Mouse (Mus musculus): ENCODE data around the gene 4930430F08Rik. TPM values are rescaled to one million over a fixed set of nuclear protein-coding genes. Genes with fewer than 3 reads are reported as not detected.

The 4930430F08Rik gene
- 10 to 100 TPM; 22.7 to 27.2 TPM for total RNA-seq (2021)
- long read RNA-seq, experiment 1, transcript 4930430F08Rik-201 (7 exons, 2,564 nt), result major isoform, 9 of 17 reads
- long read RNA-seq, experiment 1, partial matches to known transcripts, result 6 of 17 reads
- long read RNA-seq, experiment 1, other reads (novel, unspliced or antisense), result 2 of 17 reads
- long read RNA-seq, experiment 2, transcript 4930430F08Rik-201 (7 exons, 2,564 nt), result major isoform, 15 of 24 reads
- long read RNA-seq, experiment 2, partial matches to known transcripts, result 5 of 24 reads
- long read RNA-seq, experiment 2, other reads (novel, unspliced or antisense), result 4 of 24 reads

- Histone ChIP-seq H3K4me3 (peak within 1 kb of the TSS; percentile 79), H3K27ac (peak within 1 kb of the TSS; percentile 87; the same call in 1 of the 2 replicates)
- DNase-seq (ENCODE audit: low spot score in 2 of 2), result no peak
- no peak for TF ChIP-seq CTCF (conservative IDR thresholded peaks at IDR 0.05)
These were observed at the start of gene 4930430F08Rik, which contains the start of gene 1700017N19Rik for GRCm38 (mm10) chr10:100590323-100590722. Gene 4930430F08Rik (minus strand): TSS chr10:100590423. Gene 1700017N19Rik (plus strand): TSS chr10:100590484.

DNA sequence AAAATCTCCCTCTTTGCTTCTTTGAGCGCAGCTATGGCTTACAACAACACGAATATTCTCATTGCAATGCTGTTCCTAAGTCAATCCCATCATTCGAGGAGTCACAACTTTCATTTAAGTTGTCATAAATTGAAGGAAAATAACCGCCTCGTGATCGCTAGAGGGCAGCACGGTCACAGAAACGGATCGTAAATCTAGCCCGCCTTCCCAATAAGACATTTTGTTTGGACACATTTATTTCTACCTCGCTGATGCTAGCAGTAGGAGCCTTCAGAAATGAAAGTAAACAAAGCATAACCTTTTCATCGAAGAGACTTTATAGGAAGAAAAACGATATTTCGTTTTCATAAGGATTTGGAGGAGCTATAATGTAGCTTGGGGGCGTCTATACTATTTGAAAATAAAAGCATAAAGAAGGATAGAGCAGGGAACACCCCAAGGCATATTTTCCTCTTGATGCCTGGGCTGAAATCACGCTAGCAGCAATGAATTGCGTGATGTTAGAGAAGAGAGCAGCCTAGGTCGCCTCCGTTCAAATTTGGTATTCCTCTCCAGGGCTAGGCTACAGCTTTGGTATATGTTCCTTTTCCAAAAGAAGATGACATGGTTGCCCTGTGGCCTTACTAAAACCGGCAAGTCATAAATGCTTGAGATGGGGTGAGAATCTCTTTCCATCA is 39.7 kb upstream of the 4930430F08Rik start:
- peak; percentile 34 to 64 for DNase-seq (ENCODE audit: low spot score in 2 of 2)
- Histone ChIP-seq H3K4me3 (peak overlapping the region; percentile 49), H3K27ac (peak overlapping the region; percentile 70)
- peak; percentile 88 for TF ChIP-seq CTCF (conservative IDR thresholded peaks at IDR 0.05)

GRCm38 (mm10) chr10:100622494-100622893 is 32.3 kb upstream of the 4930430F08Rik start:
- no peak overlapping the region for H3K27ac ChIP-seq
- DNase-seq (ENCODE audit: low spot score in 2 of 2), result no peak
- no peak for TF ChIP-seq CTCF (conservative IDR thresholded peaks at IDR 0.05)
- no peak overlapping the region for H3K4me3 ChIP-seq

DNA sequence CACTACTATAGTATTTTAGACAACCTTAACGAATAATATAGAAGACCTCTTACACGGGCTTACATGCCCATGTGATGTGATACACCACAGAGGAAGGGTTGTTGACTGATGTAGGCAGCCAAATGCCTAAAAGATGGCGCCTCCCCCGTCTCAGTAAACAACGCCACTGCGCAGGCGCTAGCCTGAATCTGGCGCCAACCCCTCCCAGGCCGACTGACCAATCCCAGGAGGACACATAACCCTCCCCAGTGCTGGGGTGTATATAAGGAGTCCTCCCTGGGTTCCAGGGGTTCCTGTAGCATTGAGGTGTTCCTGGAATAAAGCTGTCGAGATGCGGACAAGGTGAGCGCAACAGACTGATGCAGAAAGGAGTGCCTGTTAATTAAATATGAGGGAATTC is 29.8 kb upstream of the 4930430F08Rik start:
- Histone ChIP-seq H3K4me3 (no peak overlapping the region), H3K27ac (no peak overlapping the region)
- no peak for TF ChIP-seq CTCF (conservative IDR thresholded peaks at IDR 0.05)
- DNase-seq (ENCODE audit: low spot score in 2 of 2), result no peak

GRCm38 (mm10) chr10:100619474-100619873 is 29.3 kb upstream of the 4930430F08Rik start:
- DNase-seq (ENCODE audit: low spot score in 2 of 2), result no peak
- no peak overlapping the region for H3K4me3 ChIP-seq

DNA sequence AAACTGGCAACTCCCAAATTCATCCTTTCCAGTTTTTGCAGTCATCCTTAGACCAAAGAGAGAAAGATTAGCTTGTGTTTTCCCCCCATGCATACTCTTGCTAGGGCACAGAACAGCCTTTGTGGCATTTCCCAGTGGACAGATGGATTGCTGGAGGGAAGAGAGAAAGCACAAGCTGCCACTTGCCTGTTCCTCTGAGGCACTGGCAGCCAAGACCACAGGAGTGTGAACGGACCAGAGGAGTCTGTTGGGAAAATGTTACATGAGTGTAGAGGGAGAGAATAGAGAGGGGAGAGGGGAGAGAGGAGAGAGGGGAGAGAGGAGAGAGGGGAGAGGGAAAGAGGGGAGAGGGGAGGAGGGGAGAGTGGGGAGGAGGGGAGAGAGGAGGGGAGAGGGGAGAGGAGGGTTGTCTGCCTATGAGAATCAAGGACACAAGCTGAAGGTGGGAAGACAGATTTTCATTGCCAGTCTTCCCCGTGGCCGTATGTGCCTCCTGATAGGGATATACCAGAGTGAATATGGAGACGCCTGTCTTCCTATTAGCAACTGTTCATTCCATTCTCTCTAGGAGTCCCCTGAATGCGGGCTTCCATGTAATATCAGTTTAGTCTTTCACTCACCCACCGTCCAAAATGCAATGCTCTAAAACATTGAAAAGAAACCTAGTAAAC is 27.1 kb upstream of the 4930430F08Rik start:
- DNase-seq (ENCODE audit: low spot score in 2 of 2), result peak; percentile 13 to 16
- no peak overlapping the region for H3K27ac ChIP-seq
- no peak overlapping the region for H3K4me3 ChIP-seq
- no peak for TF ChIP-seq CTCF (conservative IDR thresholded peaks at IDR 0.05)

More at GRCm38 (mm10) chr10:100619474-100619873, 29.3 kb upstream of the 4930430F08Rik start:
- no peak overlapping the region for H3K27ac ChIP-seq
- no peak for TF ChIP-seq CTCF (conservative IDR thresholded peaks at IDR 0.05)

DNA sequence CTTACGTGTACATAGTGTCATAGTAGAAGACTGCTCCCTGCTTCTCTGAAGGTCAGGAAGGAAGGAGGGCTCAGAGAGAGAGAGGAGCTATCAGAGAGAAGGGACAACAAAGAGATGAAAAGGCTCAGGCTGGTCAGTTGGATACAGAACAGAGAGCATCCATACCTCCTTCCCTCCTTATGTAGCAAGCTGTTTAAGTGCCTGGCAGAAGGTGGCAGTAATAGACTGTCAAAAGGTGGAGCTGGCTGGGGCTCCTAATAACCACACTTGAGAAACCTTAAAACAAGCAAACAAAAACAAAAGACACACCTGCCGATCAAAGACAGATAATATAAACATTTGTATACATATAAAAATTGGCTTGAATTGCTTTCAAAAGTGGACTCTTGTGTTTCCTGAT is 14.0 kb upstream of the 4930430F08Rik start:
- H3K27ac ChIP-seq, result no peak overlapping the region
- no peak overlapping the region for H3K4me3 ChIP-seq
- peak; percentile 62 for TF ChIP-seq CTCF (conservative IDR thresholded peaks at IDR 0.05)
- DNase-seq (ENCODE audit: low spot score in 2 of 2), result peak in 1 of 2 experiments; percentile 9

GRCm38 (mm10) chr10:100603511-100603910 is 13.3 kb upstream of the 4930430F08Rik start:
- Histone ChIP-seq H3K4me3 (no peak overlapping the region), H3K27ac (no peak overlapping the region)
- TF ChIP-seq CTCF (conservative IDR thresholded peaks at IDR 0.05), result no peak
- no peak for DNase-seq (ENCODE audit: low spot score in 2 of 2)

- Histone ChIP-seq H3K27ac (no peak overlapping the region), H3K4me3 (no peak overlapping the region)
- DNase-seq (ENCODE audit: low spot score in 2 of 2), result no peak
- TF ChIP-seq CTCF (conservative IDR thresholded peaks at IDR 0.05), result no peak
These were observed 8.1 kb upstream of the 4930430F08Rik start for GRCm38 (mm10) chr10:100598339-100598738.

DNA sequence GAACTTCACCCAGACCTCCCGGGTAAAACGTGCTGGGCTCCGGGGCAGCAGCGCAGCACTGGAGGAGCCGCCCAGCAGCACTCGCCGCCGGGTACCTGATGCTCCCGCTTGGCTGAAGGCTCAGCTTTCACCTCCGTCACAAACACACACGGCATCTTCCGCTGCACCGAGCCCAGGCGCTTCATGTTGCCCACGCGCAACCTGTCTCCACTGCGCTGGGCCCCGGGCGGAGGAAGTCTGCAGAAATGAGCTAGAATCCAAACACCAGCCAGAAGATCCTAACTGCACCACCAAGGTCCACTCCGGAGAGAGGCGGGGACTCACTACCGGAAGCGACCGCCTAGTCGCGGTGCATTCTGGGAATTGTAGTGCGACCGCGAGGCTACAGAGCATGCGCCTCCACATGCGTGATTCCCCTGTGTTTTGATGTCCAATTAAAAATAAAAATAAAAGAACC is 1.3 kb downstream of the 4930430F08Rik start:
- Histone ChIP-seq H3K4me3 (peak overlapping the region; percentile 79), H3K27ac (peak overlapping the region; percentile 87)
- TF ChIP-seq CTCF (conservative IDR thresholded peaks at IDR 0.05), result 0 out of 2 replicates have a peak, but pooled peaks have one; percentile 6
- DNase-seq (ENCODE audit: low spot score in 2 of 2), result peak; percentile 93

GRCm38 (mm10) chr10:100588524-100588923 is 1.7 kb downstream of the 4930430F08Rik start:
- H3K4me3 ChIP-seq, result peak overlapping the region; percentile 79

GRCm38 (mm10) chr10:100584178-100584577 is 6.0 kb downstream of the 4930430F08Rik start:
- no peak for DNase-seq (ENCODE audit: low spot score in 2 of 2)
- no peak overlapping the region for H3K4me3 ChIP-seq
- TF ChIP-seq CTCF (conservative IDR thresholded peaks at IDR 0.05), result no peak
- no peak overlapping the region for H3K27ac ChIP-seq

More at GRCm38 (mm10) chr10:100588524-100588923, 1.7 kb downstream of the 4930430F08Rik start:
- peak overlapping the region; percentile 87 for H3K27ac ChIP-seq
- no peak for TF ChIP-seq CTCF (conservative IDR thresholded peaks at IDR 0.05)
- no peak for DNase-seq (ENCODE audit: low spot score in 2 of 2)

DNA sequence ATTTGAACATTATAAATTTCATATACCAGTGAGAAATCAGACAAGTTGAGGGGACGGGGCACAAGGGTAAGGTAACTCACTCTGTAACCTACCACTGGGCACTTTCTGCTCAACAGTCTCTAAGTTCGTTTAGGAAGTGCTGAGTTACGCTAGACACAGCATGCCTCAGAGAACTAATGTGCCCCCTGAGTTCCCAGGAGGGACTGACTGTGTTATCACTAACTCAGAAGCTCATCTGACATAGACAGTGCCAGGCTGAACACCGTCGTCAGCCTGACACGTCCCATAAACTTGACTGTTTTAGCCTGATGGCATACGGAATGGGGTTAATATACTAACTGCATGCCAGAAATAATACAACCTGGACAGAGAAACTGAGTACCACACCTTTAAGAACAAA is 14.9 kb downstream of the 4930430F08Rik start:
- H3K27ac ChIP-seq, result no peak overlapping the region
- no peak for DNase-seq (ENCODE audit: low spot score in 2 of 2)
- H3K4me3 ChIP-seq, result no peak overlapping the region
- no peak for TF ChIP-seq CTCF (conservative IDR thresholded peaks at IDR 0.05)

Data from layer of hippocampus, adult 2 months (tissue).